Mouse (Mus musculus) c-Kit-negative CD71-positive TER-119-positive erythroid progenitor cells, embryonic 14.5 days (primary cell): Measurements from ENCODE around the gene Col1a1.

Source experiments
- DNase-seq: peaks from one replicate; pipeline ENCODE4 v3.0.0-alpha.2; 2013; ENCODE audit warnings: low read depth, low spot score

The Col1a1 gene

DNA sequence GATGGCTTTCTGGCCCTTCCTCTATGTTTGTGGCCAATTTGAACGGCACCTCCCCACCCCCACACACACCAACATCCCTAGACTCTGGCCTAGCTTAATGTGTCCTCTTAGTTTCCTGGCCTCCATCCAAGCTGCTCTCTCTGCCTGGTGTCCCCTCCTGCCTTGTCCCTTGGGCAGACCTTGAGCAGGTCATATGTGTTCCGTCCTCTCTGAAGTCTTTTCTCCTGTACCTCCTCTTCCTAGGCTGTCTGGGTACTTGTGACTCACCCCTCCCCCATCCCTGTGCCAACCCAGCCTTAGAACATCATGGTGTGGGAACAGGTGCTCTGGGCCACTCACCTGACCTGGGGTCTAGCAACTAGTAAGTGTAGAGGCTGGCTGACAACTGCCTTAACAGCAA is 38.9 kb downstream of the Col1a1 start:
- DNase-seq, result no peak

GRCm38 (mm10) chr11:94976199-94976598 is 40.2 kb downstream of the Col1a1 start, which contains the start of gene Sgca:
Gene Sgca, minus strand, starts transcription at chr11:94976327.
- DNase-seq, result no peak

DNA sequence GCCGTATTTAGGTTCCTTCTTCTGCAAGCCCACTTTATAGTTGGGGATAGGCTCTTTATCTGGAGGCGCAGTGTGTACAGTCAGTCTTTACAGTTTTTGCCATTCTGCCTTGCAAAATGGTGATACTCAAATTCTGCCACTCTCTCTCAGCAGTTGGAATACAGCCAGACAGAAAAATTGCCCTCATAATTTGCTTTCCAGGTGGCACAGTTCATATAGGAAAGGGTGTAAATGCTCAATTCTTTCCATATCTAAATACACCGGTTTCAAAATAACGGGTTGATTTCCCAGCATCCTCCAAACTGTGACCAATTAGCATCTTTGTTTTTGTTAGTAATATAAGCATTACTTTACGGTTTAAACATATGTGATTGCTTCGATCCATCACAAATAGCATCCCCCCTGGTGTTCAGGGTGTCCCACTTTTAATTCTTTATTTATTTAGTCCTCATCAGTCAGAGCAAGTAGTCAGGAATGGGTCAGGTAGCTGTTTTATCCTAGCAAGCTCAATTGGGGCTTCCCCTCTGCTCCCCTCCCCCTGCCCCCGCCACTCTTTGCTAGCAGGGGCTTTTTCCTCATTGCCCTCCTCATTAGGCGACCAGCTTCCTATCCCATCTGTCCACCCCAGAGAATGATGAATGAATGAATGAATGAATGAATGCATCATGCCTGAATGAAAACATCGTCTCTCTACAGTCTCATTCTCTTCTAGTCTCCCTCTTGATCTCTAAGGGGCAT is 42.3 kb downstream of the Col1a1 start:
- DNase-seq, result no peak

- peak; percentile 93 for DNase-seq
These were observed 42.9 kb downstream of the Col1a1 start for GRCm38 (mm10) chr11:94978947-94979346.

GRCm38 (mm10) chr11:94979462-94980179 is 43.6 kb downstream of the Col1a1 start:
- DNase-seq, result no peak

DNA sequence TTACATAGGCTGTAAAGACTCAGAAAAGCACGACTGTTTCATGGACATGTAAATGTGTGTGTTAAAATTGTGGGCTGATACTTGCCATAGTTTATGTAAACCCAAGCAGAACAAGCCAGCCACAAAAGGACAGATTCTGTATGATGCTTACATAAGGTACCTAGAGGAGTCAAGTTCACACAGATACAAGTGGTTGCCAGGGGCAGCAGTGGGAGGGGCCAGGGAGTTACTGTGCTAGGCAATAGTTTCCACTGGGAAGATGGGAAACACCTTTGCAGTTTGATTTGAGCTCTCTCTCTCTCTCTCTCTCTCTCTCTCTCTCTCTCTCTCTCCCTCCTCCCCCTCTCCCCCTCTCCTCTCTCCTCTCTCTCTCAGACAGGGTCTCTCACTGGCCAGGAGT is 49.1 kb downstream of the Col1a1 start:
- DNase-seq, result no peak

DNA sequence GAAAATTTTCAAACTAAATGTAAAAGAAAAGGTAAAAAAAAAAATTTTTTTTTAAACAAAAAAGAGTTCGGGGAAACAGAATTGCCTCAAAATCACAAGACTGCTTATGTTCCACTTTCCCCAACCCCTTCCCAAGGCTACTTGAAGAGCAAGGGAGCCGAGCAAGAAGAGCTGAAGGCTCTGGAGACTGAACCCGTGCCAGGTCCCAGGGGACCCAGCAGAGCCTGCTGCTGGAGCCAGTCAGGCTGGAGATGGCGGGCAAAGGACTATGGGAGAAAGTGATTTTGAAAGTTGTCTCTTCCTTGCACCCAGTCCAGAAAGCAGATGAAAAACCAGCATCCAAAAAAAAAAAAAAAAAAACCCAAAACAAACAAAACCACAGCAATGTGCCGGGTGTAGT is 49.8 kb downstream of the Col1a1 start:
- DNase-seq, result no peak

- DNase-seq, result no peak
These were observed 50.4 kb downstream of the Col1a1 start for GRCm38 (mm10) chr11:94986435-94986834.

- no peak for DNase-seq
These were observed 51.3 kb downstream of the Col1a1 start for GRCm38 (mm10) chr11:94987341-94987740.

- DNase-seq, result no peak
These were observed 51.8 kb downstream of the Col1a1 start for GRCm38 (mm10) chr11:94987851-94988250.

DNA sequence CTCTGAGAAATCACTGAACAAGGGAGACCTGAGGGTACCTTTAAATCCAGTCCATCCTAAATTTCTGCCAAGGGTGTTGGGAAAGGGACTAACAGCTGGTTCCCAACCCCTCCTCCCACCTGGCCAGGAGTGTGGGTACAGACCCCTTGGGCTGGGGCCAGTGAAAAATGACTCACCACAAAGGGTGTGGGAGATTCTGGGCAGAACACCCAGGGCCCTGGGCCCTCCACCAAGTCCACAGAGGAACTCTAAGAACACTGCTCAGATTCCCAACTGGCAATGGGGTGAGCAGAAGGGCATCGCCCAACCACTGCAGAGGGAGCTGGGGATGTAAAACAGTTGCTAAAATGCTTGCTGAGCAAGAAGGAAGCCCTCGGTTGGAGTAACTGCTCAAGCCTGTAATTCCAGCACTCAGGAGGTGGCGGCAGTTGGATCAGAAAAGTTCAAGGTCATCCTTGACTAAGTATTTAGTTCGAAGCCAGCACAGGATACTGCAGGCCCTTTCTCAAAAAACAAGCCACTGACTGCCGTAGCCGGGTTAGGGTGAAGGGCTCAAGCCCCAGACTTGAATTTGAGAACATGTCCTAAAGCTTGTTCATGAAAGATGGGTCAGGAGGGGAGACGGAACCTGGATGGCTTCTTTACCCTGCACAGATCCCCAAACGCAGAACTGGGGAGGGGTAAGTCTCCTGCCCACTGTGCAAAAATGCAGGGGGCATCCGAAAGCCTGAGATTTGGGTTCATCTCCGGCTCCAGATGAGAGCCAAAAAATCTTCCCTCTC is 52.9 kb downstream of the Col1a1 start:
- DNase-seq, result no peak

- peak; percentile 76 for DNase-seq
These were observed 53.6 kb downstream of the Col1a1 start for GRCm38 (mm10) chr11:94989562-94990017.

DNA sequence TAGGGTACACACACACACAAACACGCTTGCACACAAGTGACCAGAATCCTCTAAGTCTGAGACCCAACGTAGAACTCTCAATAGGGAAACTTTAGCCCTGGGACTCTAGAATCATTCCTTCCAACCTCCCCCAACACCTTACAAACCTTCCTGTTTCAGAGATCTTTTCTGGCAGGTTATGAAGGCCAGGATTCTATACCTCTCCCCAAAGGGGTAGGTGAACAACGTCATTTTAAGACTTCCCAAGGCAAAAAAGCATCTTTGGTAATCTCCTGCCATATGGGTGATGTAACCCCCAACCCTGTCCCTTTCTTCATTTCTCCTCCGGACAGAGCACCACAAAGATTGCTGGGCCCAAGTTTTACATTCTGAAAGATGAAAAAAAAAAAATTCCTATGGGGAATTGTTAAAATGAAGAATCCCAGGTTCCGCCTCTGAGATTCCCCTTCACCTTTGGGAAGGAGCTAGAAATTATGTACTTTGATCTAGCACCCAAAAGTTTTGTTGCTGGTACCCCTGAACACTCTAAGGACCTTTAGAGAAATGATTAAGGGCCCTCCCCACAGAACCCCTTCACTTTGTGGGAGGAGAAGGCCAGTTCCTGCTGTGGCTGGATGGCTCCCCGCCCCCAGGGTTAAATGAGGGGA is 54.2 kb downstream of the Col1a1 start:
- no peak for DNase-seq

GRCm38 (mm10) chr11:94990749-94991577 is 54.9 kb downstream of the Col1a1 start, which contains the start of gene Ppp1r9b:
Gene Ppp1r9b, plus strand, starts transcription at chr11:94991035.
- peak; percentile 78 for DNase-seq

GRCm38 (mm10) chr11:94991641-94992479 is 55.8 kb downstream of the Col1a1 start:
- DNase-seq, result no peak

GRCm38 (mm10) chr11:94992480-94992753 is 56.4 kb downstream of the Col1a1 start:
- DNase-seq, result no peak

DNA sequence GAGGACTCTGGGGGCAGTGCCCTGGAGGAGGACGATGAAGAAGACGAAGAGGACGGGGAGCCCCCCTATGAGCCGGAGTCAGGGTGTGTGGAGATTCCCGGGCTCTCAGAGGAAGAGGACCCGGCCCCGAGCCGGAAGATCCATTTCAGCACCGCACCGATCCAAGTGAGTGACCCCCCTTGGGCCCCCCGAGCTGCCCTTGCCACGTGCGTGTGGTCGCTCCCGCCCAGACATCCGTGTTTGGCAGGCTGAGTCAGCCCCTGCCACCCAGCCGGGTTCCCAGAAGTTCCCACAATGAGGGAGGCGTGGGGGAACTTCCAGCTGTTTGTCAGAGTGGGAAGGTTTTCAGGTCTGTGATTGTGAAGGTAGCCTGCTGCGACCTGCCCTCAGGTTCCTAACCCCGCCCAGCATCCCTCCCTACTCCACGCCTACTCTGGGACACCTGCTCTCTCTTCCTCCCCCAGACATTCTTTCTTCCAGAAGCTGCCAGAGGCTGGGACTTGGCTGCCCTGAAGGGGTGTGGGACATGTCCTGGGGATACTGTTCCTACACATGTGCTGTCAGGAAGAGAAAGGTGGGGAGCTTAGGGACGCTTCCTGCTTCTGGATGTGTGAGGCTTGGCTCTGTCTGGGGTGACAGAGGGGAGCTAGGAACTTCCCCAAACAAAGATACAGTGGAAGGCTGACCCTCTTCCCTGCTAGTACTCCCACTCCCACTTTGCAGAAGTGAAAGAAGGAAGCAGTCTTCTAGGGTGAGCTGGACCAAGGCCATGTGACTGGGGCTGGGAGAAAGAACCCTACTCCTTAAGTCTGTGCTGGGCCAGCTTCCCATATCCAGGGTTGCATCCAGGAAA is 57.0 kb downstream of the Col1a1 start:
- no peak for DNase-seq

DNA sequence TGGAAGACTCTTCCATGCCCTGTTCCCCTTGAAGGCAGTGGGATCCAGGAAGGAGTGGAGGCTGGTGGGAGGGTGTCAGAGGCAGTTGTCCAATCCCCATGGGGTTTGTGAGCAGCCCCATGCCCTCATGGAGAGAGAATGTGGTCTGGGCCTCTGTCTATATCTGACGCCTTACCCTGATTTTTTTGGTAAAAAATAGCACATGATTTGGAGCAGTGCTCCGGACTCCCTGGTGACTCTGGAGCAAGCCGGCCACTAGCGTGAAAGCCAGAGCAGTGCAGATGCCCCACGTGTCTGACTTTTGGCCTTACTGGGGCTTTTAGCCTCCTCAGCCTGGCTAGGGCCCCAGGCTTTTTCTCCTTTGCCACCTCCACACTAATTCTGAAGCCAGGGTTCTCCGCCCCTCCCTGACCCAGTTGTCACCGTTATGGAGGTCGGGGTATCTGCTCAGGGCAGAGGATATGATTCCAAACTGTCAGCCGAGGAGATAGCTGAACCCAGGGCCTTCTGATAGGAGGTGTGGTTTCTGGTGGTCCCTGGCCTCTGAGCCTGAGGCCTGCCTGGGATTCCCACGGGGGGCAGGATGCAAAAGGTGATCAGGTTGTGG is 58.3 kb downstream of the Col1a1 start:
- no peak for DNase-seq
